Comparison of ENCODE assay signal across 8 mouse cellular contexts in genomic region chr6:71441251-71441580, GRCm38 (mm10). TPM values are rescaled to one million over a fixed set of nuclear protein-coding genes. Genes with fewer than 3 reads are reported as not detected.
DNase-seq lines count a peak whose midpoint lies in the region; ATAC-seq and TF ChIP-seq lines count a peak whose summit lies in the region.

No protein-coding gene starts in this region.

- H3K27me3 ChIP-seq in forebrain, embryonic 13.5 days, result no peaks in the 10 kb centered on the region
- H3K27me3 ChIP-seq in liver, embryonic 16.5 days (ENCODE audit: control insufficient read depth, insufficient read depth, low read depth, low read length), result no peaks in the 10 kb centered on the region

- ATAC-seq in forebrain, embryonic 13.5 days, result peak; percentile 13
- ATAC-seq in liver, embryonic 16.5 days (ENCODE audit: low read depth), result no peak

- no peak for DNase-seq in gastrocnemius, adult 2 months
- DNase-seq in gastrocnemius, postnatal 4 days (ENCODE audit: low spot score in 2 of 2), result no peak
- DNase-seq in 3T3-L1 (ENCODE audit: low read depth, low spot score), result peak; percentile 59
- no peak for DNase-seq in right cerebral cortex, postnatal 4 days
- DNase-seq in gastrocnemius, postnatal 36 days, result no peak
- no peak for DNase-seq in retina, embryonic 14.5 days (ENCODE audit: low spot score)

- H3K9ac ChIP-seq in forebrain, embryonic 13.5 days, result peak overlapping the region; percentile 86
- peak overlapping the region; percentile 84 for H3K9ac ChIP-seq in liver, embryonic 16.5 days (ENCODE audit: low read depth, low read length)

- no peaks in the 10 kb centered on the region for H3K36me3 ChIP-seq in forebrain, embryonic 13.5 days (ENCODE audit: poor library complexity, severe bottlenecking)
- no peaks in the 10 kb centered on the region for H3K36me3 ChIP-seq in liver, embryonic 16.5 days (ENCODE audit: control insufficient read depth, insufficient read depth)

- no peaks in the 10 kb centered on the region for H3K9me3 ChIP-seq in forebrain, embryonic 13.5 days (replicated peaks)
- H3K9me3 ChIP-seq in liver, embryonic 16.5 days (replicated peaks; ENCODE audit: control insufficient read depth, low read length), result no peaks in the 10 kb centered on the region

- peak overlapping the region; percentile 100 for H3K27ac ChIP-seq in gastrocnemius, adult 2 months
- peak overlapping the region; percentile 98 for H3K27ac ChIP-seq in forebrain, embryonic 13.5 days
- H3K27ac ChIP-seq in liver, embryonic 16.5 days (ENCODE audit: low read length), result peak overlapping the region; percentile 92

- no peak for TF ChIP-seq CTCF in gastrocnemius, adult 2 months (IDR thresholded peaks at IDR 0.05)

- H3K4me1 ChIP-seq in forebrain, embryonic 13.5 days, result peaks cover 39% of the 10 kb centered on the region
- peaks cover 25% of the 10 kb centered on the region for H3K4me1 ChIP-seq in liver, embryonic 16.5 days (ENCODE audit: control insufficient read depth, low read depth, low read length)

- intact Hi-C loops in gastrocnemius, adult 2 months (cut with DNase I), result loop anchor here (2.0 to 5.0 kb wide), 3 partner anchors 54 to 191 kb away; partner anchors contain the start of genes Chmp3 and Kdm3a
- intact Hi-C loops in gastrocnemius, postnatal 36 days (cut with DNase I), result loop anchor here (2.0 kb wide), 1 partner anchor 54 kb away; no protein-coding TSS in a partner anchor

- peak overlapping the region; percentile 98 for H3K4me3 ChIP-seq in gastrocnemius, adult 2 months
- H3K4me3 ChIP-seq in forebrain, embryonic 13.5 days, result peak overlapping the region; percentile 94
- H3K4me3 ChIP-seq in liver, embryonic 16.5 days (ENCODE audit: low read depth, low read length), result peak overlapping the region; percentile 70

- 4% methylated on average over 12 of the region's 12 CpGs for WGBS in forebrain, embryonic 13.5 days
- 6% methylated on average over 12 of the region's 12 CpGs for WGBS in liver, embryonic 16.5 days (ENCODE audit: insufficient replicate concordance)

- H3K4me2 ChIP-seq in forebrain, embryonic 13.5 days, result peak overlapping the region; percentile 95
- peak overlapping the region; percentile 97 for H3K4me2 ChIP-seq in liver, embryonic 16.5 days (ENCODE audit: low read depth, low read length)

RNA-seq across cellular contexts. Expression of gene Rmnd5a, which starts 0.8 kb away (rescaled TPM):
- total RNA-seq in gastrocnemius, adult 2 months (2021), result 100 to 1,000 TPM; 114 to 132 TPM
- 10 to 100 TPM; 54.7 to 60.8 TPM for total RNA-seq in gastrocnemius, postnatal 4 days (2021)
- 6.8 and 9.0 TPM in 2 replicates for polyA plus RNA-seq in forebrain, embryonic 13.5 days (2015; fragmentation: Nextera tagmentation; extraction: Ambion mirVana)
- 5.2 and 5.9 TPM in 2 replicates for polyA plus RNA-seq in liver, embryonic 16.5 days (2015; fragmentation: Nextera tagmentation; extraction: Ambion mirVana)
- total RNA-seq in gastrocnemius, postnatal 36 days (2021), result 100 to 1,000 TPM in 1 of 2 experiments, 10 to 100 TPM in 1; 94.6 to 109 TPM

RNA-seq across cellular contexts. Expression of gene Rnf103, which starts 52.5 kb away (rescaled TPM):
- 10 to 100 TPM; 20.2 to 20.3 TPM for total RNA-seq in gastrocnemius, adult 2 months (2021)
- 10 to 100 TPM; 26.4 to 28.3 TPM for total RNA-seq in gastrocnemius, postnatal 4 days (2021)
- polyA plus RNA-seq in forebrain, embryonic 13.5 days (2015; fragmentation: Nextera tagmentation; extraction: Ambion mirVana), result 16.9 and 18.8 TPM in 2 replicates
- polyA plus RNA-seq in liver, embryonic 16.5 days (2015; fragmentation: Nextera tagmentation; extraction: Ambion mirVana), result 3.8 and 6.5 TPM in 2 replicates
- 10 to 100 TPM; 17.8 to 18.4 TPM for total RNA-seq in gastrocnemius, postnatal 36 days (2021)
